Comparison of ENCODE assay signal across 12 mouse cellular contexts in the genomic region with DNA sequence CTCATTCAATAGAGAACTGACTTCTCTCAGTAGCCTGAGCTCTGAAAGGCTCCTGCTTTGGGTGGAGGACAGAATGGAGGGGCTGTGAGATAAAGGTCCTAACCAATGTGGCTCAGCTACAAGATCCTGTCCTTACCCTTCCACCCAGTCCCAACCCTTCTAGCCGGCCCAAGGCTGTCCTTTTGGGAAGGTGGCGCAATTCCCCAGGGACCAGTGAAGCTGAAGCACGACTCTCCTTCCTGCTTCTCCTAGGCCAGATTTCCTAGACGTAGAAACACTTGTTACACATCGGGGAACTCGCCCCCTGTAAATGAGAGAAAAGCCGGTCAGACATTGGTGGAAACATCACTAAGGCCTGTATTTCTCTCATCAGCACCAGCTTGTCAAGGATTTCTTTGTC.
"Had no signal": no experiment of that assay in that cellular context is flagged by ENCODE, and none has a peak within 500 bp of the region (broad histone marks: within the 10 kb centered on the region; RNA-seq: fewer than 3 reads in every experiment).

No protein-coding gene starts in this region.

- DNase-seq: cerebellum, postnatal 25 days; cerebellum, postnatal 36 days; embryo, embryonic 11 days; forebrain, postnatal 0 days; gastrocnemius, adult 2 months; gastrocnemius, postnatal 10 days; gastrocnemius, postnatal 14 days; gastrocnemius, postnatal 25 days; gastrocnemius, postnatal 36 days; heart, adult 11 months; heart, adult 18-20 months; heart, adult 2 months had no signal
